Mouse (Mus musculus): ENCODE measurements around the gene Hoxb9.
A peak's percentile ranks its signal among the peaks of the same experiment; 100 is the strongest.

Hoxb9 gene

GRCm38 (mm10) chr11:96267021-96267920, 4.0 kb upstream of the Hoxb9 start:
- no peak for DNase-seq (ENCODE audit: low spot score)

GRCm38 (mm10) chr11:96268031-96268745, 3.1 kb upstream of the Hoxb9 start:
- no peak for DNase-seq (ENCODE audit: low spot score)

GRCm38 (mm10) chr11:96269869-96270268, 1.4 kb upstream of the Hoxb9 start:
- peak; percentile 53 for DNase-seq (ENCODE audit: low spot score)

- DNase-seq (ENCODE audit: low spot score), result peak; percentile 75
Observed at GRCm38 (mm10) chr11:96271541-96272011, 319 bp downstream of the Hoxb9 start.

GRCm38 (mm10) chr11:96272024-96272921, 1.0 kb downstream of the Hoxb9 start:
- DNase-seq (ENCODE audit: low spot score), result no peak

GRCm38 (mm10) chr11:96274428-96274827, 3.2 kb downstream of the Hoxb9 start:
- DNase-seq (ENCODE audit: low spot score), result no peak

- no peak for DNase-seq (ENCODE audit: low spot score)
Observed at GRCm38 (mm10) chr11:96275896-96276295, 4.6 kb downstream of the Hoxb9 start.

- DNase-seq (ENCODE audit: low spot score), result no peak
Observed at GRCm38 (mm10) chr11:96277151-96278044, 6.1 kb downstream of the Hoxb9 start.

GRCm38 (mm10) chr11:96278324-96278723, 7.1 kb downstream of the Hoxb9 start:
- DNase-seq (ENCODE audit: low spot score), result no peak

GRCm38 (mm10) chr11:96278773-96279172, 7.5 kb downstream of the Hoxb9 start:
- peak; percentile 87 for DNase-seq (ENCODE audit: low spot score)

GRCm38 (mm10) chr11:96279421-96280233, 8.4 kb downstream of the Hoxb9 start:
- no peak for DNase-seq (ENCODE audit: low spot score)

GRCm38 (mm10) chr11:96280399-96281378, 9.4 kb downstream of the Hoxb9 start:
- no peak for DNase-seq (ENCODE audit: low spot score)

GRCm38 (mm10) chr11:96281396-96281795, 10.1 kb downstream of the Hoxb9 start:
- no peak for DNase-seq (ENCODE audit: low spot score)

- DNase-seq (ENCODE audit: low spot score), result no peak
Observed at GRCm38 (mm10) chr11:96281855-96282570, 10.8 kb downstream of the Hoxb9 start, which contains the start of gene Hoxb8. TSS of gene Hoxb8 (plus strand) at chr11:96281905.

GRCm38 (mm10) chr11:96282795-96283430, 11.7 kb downstream of the Hoxb9 start:
- DNase-seq (ENCODE audit: low spot score), result no peak

- DNase-seq (ENCODE audit: low spot score), result peak; percentile 58
Observed at GRCm38 (mm10) chr11:96284041-96284749, 12.9 kb downstream of the Hoxb9 start.
